Mouse (Mus musculus) CH12.LX (cell line): ENCODE data around the gene H2-M10.1. TPM values are rescaled to one million over a fixed set of nuclear protein-coding genes. Genes with fewer than 3 reads are reported as not detected.

ENCODE experiments used
- DNase-seq: peaks from one replicate; pipeline ENCODE4 v3.0.0-alpha.2; 2013; ENCODE audit errors: extremely low read depth
- H3K27ac ChIP-seq: 2 replicates; pipeline ENCODE4 v1.5.1; 2012; ENCODE audit warnings: low read depth, mild to moderate bottlenecking, control low read depth, moderate library complexity; ENCODE audit not compliant: insufficient read depth
- H3K27me3 ChIP-seq: replicated peaks from 2 replicates; pipeline ENCODE3; 2012; ENCODE audit warnings: inconsistent platforms
- H3K36me3 ChIP-seq, 2 experiments: replicated peaks in 1 of 2; 2 replicates each; pipeline versions ENCODE3 to v1.6.1; 2012; ENCODE audit warnings: inconsistent platforms in 1 of 2, low read length in 1 of 2, mild to moderate bottlenecking in 1 of 2, mixed read lengths in 1 of 2, moderate library complexity in 1 of 2; ENCODE audit not compliant: control insufficient read depth in 1 of 2, insufficient read depth in 1 of 2
- H3K4me1 ChIP-seq, 2 experiments: 2 replicates each; pipeline ENCODE4 v1.6.1; 2012; ENCODE audit warnings: inconsistent platforms in 1 of 2, moderate library complexity in 1 of 2; ENCODE audit not compliant: insufficient read depth in 2 of 2, control insufficient read depth in 1 of 2
- H3K4me2 ChIP-seq: 2 replicates; pipeline ENCODE4 v1.6.1; 2012; ENCODE audit warnings: low read depth, mild to moderate bottlenecking, control low read depth; ENCODE audit not compliant: poor library complexity, insufficient read depth, severe bottlenecking
- H3K4me3 ChIP-seq, 3 experiments: fragments of 150-350 bp in 1 of 3; sonication (generic) in 1 of 3; replicated peaks in 1 of 3; 2 replicates each; pipeline versions ENCODE3 to v1.5.1; 2011 to 2012; ENCODE audit warnings: low read depth in 2 of 3, low read length in 2 of 3, mild to moderate bottlenecking in 2 of 3, moderate library complexity in 2 of 3, control low read depth in 1 of 3, improper control_type of control experiment in 1 of 3, inconsistent platforms in 1 of 3, mixed read lengths in 1 of 3; ENCODE audit not compliant: poor library complexity in 1 of 3
- H3K79me2 ChIP-seq: replicated peaks from 2 replicates; pipeline ENCODE4 v1.6.1; 2012; ENCODE audit warnings: mild to moderate bottlenecking, moderate library complexity; ENCODE audit not compliant: control insufficient read depth, poor library complexity, insufficient read depth, severe bottlenecking; ENCODE audit errors: extremely low read depth
- H3K9ac ChIP-seq: 2 replicates; pipeline ENCODE4 v1.6.1; 2012; ENCODE audit warnings: low read depth, mild to moderate bottlenecking, control low read depth, moderate library complexity; ENCODE audit not compliant: insufficient read depth
- H3K9me3 ChIP-seq: replicated peaks from 2 replicates; pipeline ENCODE3; 2012; ENCODE audit warnings: low read length, inconsistent platforms, mixed read lengths
- BHLHE40 ChIP-seq: IDR thresholded peaks from 2 replicates; pipeline ENCODE4 v1.6.1; 2011; ENCODE audit warnings: mild to moderate bottlenecking, low read depth, low read length, improper control_type of control experiment
- CHD2 ChIP-seq: IDR thresholded peaks from 2 replicates; pipeline ENCODE4 v1.6.1; 2011; ENCODE audit warnings: low read length, improper control_type of control experiment
- EP300 ChIP-seq: IDR thresholded peaks from 2 replicates; pipeline ENCODE4 v1.6.1; 2011; ENCODE audit warnings: low read length, improper control_type of control experiment
- GABPA ChIP-seq: IDR thresholded peaks from 2 replicates; pipeline ENCODE4 v1.6.1; 2012; ENCODE audit warnings: low read depth, low read length, improper control_type of control experiment, inconsistent platforms; ENCODE audit not compliant: insufficient replicate concordance
- HCFC1 ChIP-seq: IDR thresholded peaks from 2 replicates; pipeline ENCODE4 v1.6.1; 2012; ENCODE audit warnings: low read depth, mild to moderate bottlenecking, inconsistent platforms, low read length, improper control_type of control experiment
- JUN ChIP-seq: IDR thresholded peaks from 2 replicates; pipeline ENCODE4 v1.6.1; 2011; ENCODE audit warnings: low read depth, mild to moderate bottlenecking, low read length, improper control_type of control experiment, moderate library complexity; ENCODE audit not compliant: insufficient read depth
- JUND ChIP-seq: conservative IDR thresholded peaks from 2 replicates; pipeline ENCODE4 v1.6.1; 2011; ENCODE audit warnings: low read depth, low read length, improper control_type of control experiment
- MAFK ChIP-seq: IDR thresholded peaks from 2 replicates; pipeline ENCODE4 v1.6.1; 2011; ENCODE audit warnings: low read length, improper control_type of control experiment; ENCODE audit not compliant: insufficient replicate concordance
- MAX ChIP-seq: IDR thresholded peaks from 2 replicates; pipeline ENCODE4 v1.6.1; 2011; ENCODE audit warnings: low read length, improper control_type of control experiment
- MAZ ChIP-seq: IDR thresholded peaks from 2 replicates; pipeline ENCODE4 v1.6.1; 2012; ENCODE audit warnings: low read depth, mild to moderate bottlenecking, inconsistent platforms, low read length, improper control_type of control experiment, moderate library complexity
- MEF2A ChIP-seq: IDR thresholded peaks from 2 replicates; pipeline ENCODE4 v1.6.1; 2014; ENCODE audit warnings: low read depth, mild to moderate bottlenecking, inconsistent platforms, low read length, improper control_type of control experiment, borderline replicate concordance
- MXI1 ChIP-seq: IDR thresholded peaks from 2 replicates; pipeline ENCODE4 v1.6.1; 2011; ENCODE audit warnings: mild to moderate bottlenecking, low read depth, low read length, improper control_type of control experiment
- MYC ChIP-seq: IDR thresholded peaks from 2 replicates; pipeline ENCODE4 v1.6.1; 2011; ENCODE audit warnings: low read depth, mild to moderate bottlenecking, improper control_type of control experiment, low read length
- NELFE ChIP-seq: IDR thresholded peaks from 2 replicates; pipeline ENCODE4 v1.6.1; 2011; ENCODE audit warnings: low read depth, low read length, improper control_type of control experiment
- NRF1 ChIP-seq: IDR thresholded peaks from 2 replicates; pipeline ENCODE4 v1.6.1; 2014; ENCODE audit warnings: low read depth, mild to moderate bottlenecking, inconsistent platforms, low read length, improper control_type of control experiment, moderate library complexity
- PAX5 ChIP-seq: IDR thresholded peaks from 2 replicates; pipeline ENCODE4 v1.6.1; 2012; ENCODE audit warnings: low read length, inconsistent platforms, mixed read lengths
- POLR2A ChIP-seq: IDR thresholded peaks from 2 replicates; pipeline ENCODE4 v1.6.1; 2011; ENCODE audit warnings: low read depth, mild to moderate bottlenecking, improper control_type of control experiment, low read length
- POLR2AphosphoS2 ChIP-seq: IDR thresholded peaks from 2 replicates; pipeline ENCODE4 v1.6.1; 2011; ENCODE audit warnings: low read depth, low read length, improper control_type of control experiment
- RAD21 ChIP-seq: IDR thresholded peaks from 2 replicates; pipeline ENCODE4 v1.6.1; 2011; ENCODE audit warnings: low read depth, mild to moderate bottlenecking, low read length, improper control_type of control experiment, moderate library complexity
- RCOR1 ChIP-seq: conservative IDR thresholded peaks from 2 replicates; pipeline ENCODE4 v1.6.1; 2012; ENCODE audit warnings: low read depth, mild to moderate bottlenecking, inconsistent platforms, low read length, improper control_type of control experiment
- SMC3 ChIP-seq: IDR thresholded peaks from 2 replicates; pipeline ENCODE4 v1.6.1; 2011; ENCODE audit warnings: low read depth, low read length, improper control_type of control experiment
- TBP ChIP-seq: conservative IDR thresholded peaks from 2 replicates; pipeline ENCODE4 v1.6.1; 2011; ENCODE audit warnings: low read depth, low read length, improper control_type of control experiment
- TCF12 ChIP-seq: IDR thresholded peaks from 2 replicates; pipeline ENCODE4 v1.6.1; 2014; ENCODE audit warnings: low read depth, mild to moderate bottlenecking, inconsistent platforms, low read length, improper control_type of control experiment
- UBTF ChIP-seq: IDR thresholded peaks from 2 replicates; pipeline ENCODE4 v1.6.1; 2012; ENCODE audit warnings: low read depth, mild to moderate bottlenecking, inconsistent platforms, low read length, improper control_type of control experiment, moderate library complexity
- USF1 ChIP-seq: IDR thresholded peaks from 2 replicates; pipeline ENCODE4 v1.6.1; 2014; ENCODE audit warnings: low read depth, mild to moderate bottlenecking, inconsistent platforms, low read length, improper control_type of control experiment
- USF2 ChIP-seq: conservative IDR thresholded peaks from 2 replicates; pipeline ENCODE4 v1.6.1; 2011; ENCODE audit warnings: low read depth, low read length, improper control_type of control experiment
- ZC3H11A ChIP-seq: IDR thresholded peaks from 2 replicates; pipeline ENCODE4 v1.6.1; 2012; ENCODE audit warnings: low read depth, mild to moderate bottlenecking, inconsistent platforms, low read length, improper control_type of control experiment
- ZKSCAN1 ChIP-seq: IDR thresholded peaks from 2 replicates; pipeline ENCODE4 v1.6.1; 2012; ENCODE audit warnings: low read depth, inconsistent platforms, low read length, improper control_type of control experiment, borderline replicate concordance
- ZMIZ1 ChIP-seq: IDR thresholded peaks from 2 replicates; pipeline ENCODE4 v1.6.1; 2012; ENCODE audit warnings: low read depth, mild to moderate bottlenecking, inconsistent platforms, low read length, improper control_type of control experiment
- ZNF384 ChIP-seq: IDR thresholded peaks from 2 replicates; pipeline ENCODE4 v1.6.1; 2012; ENCODE audit warnings: low read depth, low read length, improper control_type of control experiment, inconsistent platforms
- dilution Hi-C: fragments of 300-500 bp; cut with MboI; formaldehyde crosslinking; loops from 2 replicates; pipeline ENCODE4 v1.14.3; 2020; ENCODE audit warnings: low sequenced_read_pairs; ENCODE audit not compliant: extremely low pct_unique_long_range_greater_than_20kb, extremely low pct_ligation_motif_present
- in situ Hi-C: fragments of 300-500 bp; cut with MboI; formaldehyde crosslinking; loops from 3 replicates; pipeline ENCODE4 v1.14.3; 2019; ENCODE audit warnings: low sequenced_read_pairs, low pct_ligation_motif_present, low pct_unique_long_range_greater_than_20kb, mixed read lengths
- polyA plus RNA-seq: library from polyadenylated mRNA; unstranded; fragments of >175 nt; gene quantifications from 2 replicates; pipeline ENCODE4 v1.2.1, GENCODE M21; 2012; ENCODE audit warnings: low read depth; ENCODE audit not compliant: insufficient read length
- total RNA-seq, 2 experiments: library from RNA; depleted of rRNA; stranded (reverse); fragments of 300-350 nt in 1 of 2; fragments of >200 nt in 1 of 2; gene quantifications; 2 replicates each; pipeline ENCODE4 v1.2.3; 2012 to 2014

The H2-M10.1 gene
- total and polyA plus RNA-seq, 3 experiments: 0.43 to 16.7 (median 0.66) TPM

- DNase-seq: no peak
- Histone ChIP-seq H3K4me3 (peak overlapping the region in 2 of 3 experiments; percentile 58 to 64), H3K4me1 (0 out of 4 replicates have a peak, but pooled peaks cover 0 to 4% of the 10 kb centered on the region in 2 experiments), H3K27ac (no peak overlapping the region), H3K9me3 (no peaks in the 10 kb centered on the region), H3K9ac (no peak overlapping the region), H3K79me2 (no peaks in the 10 kb centered on the region), H3K4me2 (peak overlapping the region; percentile 42; the same call in 1 of the 2 replicates), H3K27me3 (peaks cover 26% of the 10 kb centered on the region), H3K36me3 (peaks cover 0 to 5% of the 10 kb centered on the region in 2 experiments)
- in situ Hi-C loops: no loop called here
- no peak for TF ChIP-seq UBTF
- TF ChIP-seq PAX5: no peak
- TF ChIP-seq TCF12: no peak
- no peak for TF ChIP-seq NELFE
- dilution Hi-C loops: no loop called here
These were observed 10.2 kb downstream of the H2-M10.1 start for GRCm38 (mm10) chr17:36315689-36316253.

GRCm38 (mm10) chr17:36315041-36315688 is 10.8 kb downstream of the H2-M10.1 start:
- dilution Hi-C loops: no loop called here
- peak; percentile 67 for DNase-seq
- H3K9ac ChIP-seq: peak overlapping the region; percentile 85
- TF ChIP-seq RCOR1: peak; percentile 64; the same call in 1 of the 2 replicates
- peak; percentile 58; the same call in 1 of the 2 replicates for TF ChIP-seq ZMIZ1
- peak; percentile 70 for TF ChIP-seq POLR2A
- no peak for TF ChIP-seq PAX5
- TF ChIP-seq UBTF: no peak
- TF ChIP-seq MAFK: peak; percentile 100
- 0 out of 2 replicates have a peak, but pooled peaks have one; percentile 57 for TF ChIP-seq MAZ
- no peak for TF ChIP-seq ZNF384
- TF ChIP-seq MYC: peak; percentile 69; the same call in 1 of the 2 replicates
- no peak for TF ChIP-seq JUND
- peak; percentile 70; the same call in 1 of the 2 replicates for TF ChIP-seq TBP
- no peak for TF ChIP-seq USF2
- peak; percentile 80 for TF ChIP-seq TCF12
- no peak for TF ChIP-seq RAD21
- peak; percentile 84; the same call in 1 of the 2 replicates for TF ChIP-seq BHLHE40
- peak; percentile 83 for TF ChIP-seq NELFE
- no peak for TF ChIP-seq EP300
- peak; percentile 54 for TF ChIP-seq MXI1
- no peak for TF ChIP-seq GABPA
- peak; percentile 55; the same call in 1 of the 2 replicates for TF ChIP-seq MAX
- TF ChIP-seq JUN: no peak
- TF ChIP-seq CHD2: no peak
- no peak for TF ChIP-seq USF1
- 0 out of 2 replicates have a peak, but pooled peaks have one; percentile 42 for TF ChIP-seq MEF2A
- TF ChIP-seq SMC3: no peak
- TF ChIP-seq ZKSCAN1: no peak
- TF ChIP-seq NRF1: peak; percentile 80
- no peak for TF ChIP-seq ZC3H11A
- no peak; the same call in 1 of the 2 replicates for TF ChIP-seq POLR2AphosphoS2
- TF ChIP-seq HCFC1: peak; percentile 61

More at GRCm38 (mm10) chr17:36315041-36315688, 10.8 kb downstream of the H2-M10.1 start:
- Histone ChIP-seq H3K36me3 (peaks cover 0 to 5% of the 10 kb centered on the region in 2 experiments), H3K27ac (no peak overlapping the region; the same call in 1 of the 2 replicates), H3K4me3 (peak overlapping the region; percentile 58 to 77 (median 64)), H3K4me2 (peak overlapping the region; percentile 42), H3K79me2 (no peaks in the 10 kb centered on the region), H3K27me3 (peaks cover 26% of the 10 kb centered on the region), H3K9me3 (no peaks in the 10 kb centered on the region), H3K4me1 (0 out of 4 replicates have a peak, but pooled peaks cover 0 to 4% of the 10 kb centered on the region in 2 experiments)
- in situ Hi-C loops: no loop called here
